Mouse (Mus musculus) lung, embryonic 16.5 days (tissue): ENCODE measurements around the gene Zbtb2. TPM values are rescaled to one million over a fixed set of nuclear protein-coding genes. Genes with fewer than 3 reads are reported as not detected.
A peak's percentile ranks its signal among the peaks of the same experiment; 100 is the strongest.

ENCODE experiments used
- ATAC-seq: fragments of 200-750 bp; cut with Nextera tagmentation; 2 replicates; pipeline ENCODE4 v1.8.0; 2017; ENCODE audit warnings: low read depth, mild to moderate bottlenecking, moderate library complexity
- H3K27ac ChIP-seq: fragments of 300-500 bp; sonication (generic); 2 replicates; pipeline ENCODE4 v1.5.1; 2014; ENCODE audit warnings: mild to moderate bottlenecking, control low read depth, low read length
- H3K27me3 ChIP-seq: fragments of 300-500 bp; sonication (generic); 2 replicates; pipeline ENCODE4 v1.6.1; 2014; ENCODE audit warnings: low read depth, low read length, mixed read lengths; ENCODE audit not compliant: control insufficient read depth, insufficient read depth
- H3K36me3 ChIP-seq: fragments of 300-500 bp; sonication (generic); 2 replicates; pipeline ENCODE4 v1.6.1; 2014; ENCODE audit warnings: low read length; ENCODE audit not compliant: control insufficient read depth, insufficient read depth
- H3K4me1 ChIP-seq: fragments of 300-500 bp; sonication (generic); replicated peaks from 2 replicates; pipeline ENCODE4 v1.6.1; 2014; ENCODE audit warnings: low read length, mixed read lengths; ENCODE audit not compliant: control insufficient read depth, insufficient read depth
- H3K4me2 ChIP-seq: fragments of 300-500 bp; sonication (generic); 2 replicates; pipeline ENCODE4 v1.6.1; 2014; ENCODE audit warnings: low read depth, low read length, control low read depth
- H3K4me3 ChIP-seq: fragments of 300-500 bp; sonication (generic); 2 replicates; pipeline ENCODE4 v1.5.1; 2014; ENCODE audit warnings: mild to moderate bottlenecking, low read length, control low read depth
- H3K9ac ChIP-seq: fragments of 300-500 bp; sonication (generic); 2 replicates; pipeline ENCODE4 v1.6.1; 2014; ENCODE audit warnings: low read length, control low read depth
- H3K9me3 ChIP-seq: fragments of 300-500 bp; sonication (generic); 2 replicates; pipeline ENCODE4 v1.6.1; 2016; ENCODE audit warnings: low read length; ENCODE audit not compliant: control insufficient read depth
- WGBS: fragments of 180-500 bp; shearing (Covaris S2); extraction: QIAGEN DNeasy Blood & Tissue Kit; methylation state at CpG from one replicate; pipeline ENCODE4 v1.1.7; 2014; 5-methylcytosine and 5-hydroxymethylcytosine counted together
- polyA plus RNA-seq: library from polyadenylated mRNA; unstranded; fragments of >200 nt; fragmentation: Nextera tagmentation; extraction: Ambion mirVana; gene quantifications from 2 replicates; pipeline ENCODE4 v1.2.1, GENCODE M21; 2015

Zbtb2 gene
- polyA plus RNA-seq, 1 experiment from 2014 or later: 16.4 TPM

DNA sequence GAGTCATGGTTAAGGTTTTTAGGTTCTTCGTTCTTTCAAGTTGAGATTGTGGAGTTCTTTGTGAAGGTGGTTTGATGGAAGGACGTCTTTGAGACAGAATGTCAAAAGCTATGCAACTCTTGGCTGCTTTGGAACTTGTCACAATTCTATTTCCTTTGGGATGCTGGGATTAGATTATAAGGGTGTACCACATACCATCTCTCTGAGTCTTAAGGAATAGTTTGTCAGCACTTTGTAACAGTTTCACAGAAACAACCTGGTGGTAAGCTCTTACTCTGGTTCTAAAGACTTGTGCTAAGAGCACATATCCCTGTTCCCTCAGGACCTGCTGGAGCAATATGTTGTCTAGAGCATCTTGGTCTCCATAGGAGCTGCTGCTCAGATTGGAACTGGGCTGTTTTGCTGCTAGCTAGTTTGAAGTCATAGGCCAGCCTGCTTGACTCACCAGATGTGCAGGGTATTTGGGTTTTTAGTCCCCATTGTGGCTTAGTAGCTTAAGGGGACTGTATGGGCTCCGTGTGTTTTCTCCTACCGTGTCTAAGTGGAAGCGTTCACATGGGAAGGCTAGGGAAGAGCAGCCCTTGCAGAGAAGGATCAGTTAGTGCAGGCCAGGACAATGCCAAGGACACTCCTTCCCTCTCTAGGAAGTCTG, 1.7 kb upstream of the Zbtb2 start:
- Histone ChIP-seq H3K27ac (no peak overlapping the region), H3K4me1 (peaks cover 29% of the 10 kb centered on the region), H3K9ac (peak overlapping the region; percentile 93), H3K9me3 (no peaks in the 10 kb centered on the region), H3K4me2 (peak overlapping the region; percentile 64), H3K36me3 (peaks cover 10% of the 10 kb centered on the region), H3K27me3 (no peaks in the 10 kb centered on the region), H3K4me3 (peak overlapping the region; percentile 79)
- 46% methylated on average over 5 of the region's 5 CpGs for WGBS
- no peak for ATAC-seq

DNA sequence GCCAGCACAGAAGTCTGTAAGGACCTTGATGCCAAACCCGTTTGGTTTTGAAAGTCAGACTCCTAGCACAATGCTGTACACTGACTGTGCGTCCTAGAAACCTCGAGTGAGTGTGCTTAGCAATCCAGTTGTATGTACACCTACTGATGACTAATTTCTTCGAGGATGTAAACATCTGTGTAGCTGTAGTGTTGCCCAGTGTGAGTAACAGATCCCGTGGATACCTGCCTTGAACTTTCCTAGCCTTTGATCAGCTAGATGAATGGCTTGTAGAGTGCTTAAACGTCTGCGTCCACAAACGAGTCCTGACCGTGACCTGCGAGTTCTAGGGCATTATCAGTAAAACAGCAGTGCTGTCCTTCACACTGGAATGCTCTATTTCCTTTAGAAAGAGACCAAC, 1.1 kb upstream of the Zbtb2 start:
- Histone ChIP-seq H3K4me1 (peaks cover 29% of the 10 kb centered on the region), H3K27me3 (no peaks in the 10 kb centered on the region), H3K4me3 (peak overlapping the region; percentile 79), H3K4me2 (peak overlapping the region; percentile 64), H3K27ac (no peak overlapping the region), H3K36me3 (peaks cover 8% of the 10 kb centered on the region), H3K9me3 (no peaks in the 10 kb centered on the region), H3K9ac (peak overlapping the region; percentile 93)
- 5% methylated on average over 10 of the region's 10 CpGs for WGBS
- ATAC-seq: no peak

DNA sequence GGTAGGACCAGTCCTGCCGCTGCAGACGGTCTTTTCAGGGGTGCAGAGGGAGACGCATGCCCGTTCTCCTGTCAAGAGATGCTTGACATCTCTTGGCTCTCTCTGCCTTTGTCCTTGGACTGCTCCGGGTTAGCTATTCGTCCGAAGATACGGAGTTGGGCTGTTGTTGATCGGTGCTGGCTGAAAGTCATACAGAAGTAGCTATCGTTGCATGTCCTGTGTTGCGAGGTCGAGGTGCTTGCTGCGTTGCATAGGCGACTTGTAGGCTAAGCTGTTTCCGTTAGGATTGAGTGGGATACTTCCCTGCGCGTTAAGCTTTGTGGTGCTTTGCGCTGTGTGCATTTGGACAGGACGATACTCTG, 457 bp upstream of the Zbtb2 start:
- Histone ChIP-seq H3K27ac (peak overlapping the region; percentile 99), H3K36me3 (peaks cover 8% of the 10 kb centered on the region), H3K27me3 (no peaks in the 10 kb centered on the region), H3K4me2 (peak overlapping the region; percentile 64), H3K4me1 (peaks cover 29% of the 10 kb centered on the region), H3K9ac (peak overlapping the region; percentile 93), H3K9me3 (no peaks in the 10 kb centered on the region), H3K4me3 (peak overlapping the region; percentile 79)
- WGBS: under 1% methylated on average over 19 of the region's 19 CpGs
- ATAC-seq: no peak

DNA sequence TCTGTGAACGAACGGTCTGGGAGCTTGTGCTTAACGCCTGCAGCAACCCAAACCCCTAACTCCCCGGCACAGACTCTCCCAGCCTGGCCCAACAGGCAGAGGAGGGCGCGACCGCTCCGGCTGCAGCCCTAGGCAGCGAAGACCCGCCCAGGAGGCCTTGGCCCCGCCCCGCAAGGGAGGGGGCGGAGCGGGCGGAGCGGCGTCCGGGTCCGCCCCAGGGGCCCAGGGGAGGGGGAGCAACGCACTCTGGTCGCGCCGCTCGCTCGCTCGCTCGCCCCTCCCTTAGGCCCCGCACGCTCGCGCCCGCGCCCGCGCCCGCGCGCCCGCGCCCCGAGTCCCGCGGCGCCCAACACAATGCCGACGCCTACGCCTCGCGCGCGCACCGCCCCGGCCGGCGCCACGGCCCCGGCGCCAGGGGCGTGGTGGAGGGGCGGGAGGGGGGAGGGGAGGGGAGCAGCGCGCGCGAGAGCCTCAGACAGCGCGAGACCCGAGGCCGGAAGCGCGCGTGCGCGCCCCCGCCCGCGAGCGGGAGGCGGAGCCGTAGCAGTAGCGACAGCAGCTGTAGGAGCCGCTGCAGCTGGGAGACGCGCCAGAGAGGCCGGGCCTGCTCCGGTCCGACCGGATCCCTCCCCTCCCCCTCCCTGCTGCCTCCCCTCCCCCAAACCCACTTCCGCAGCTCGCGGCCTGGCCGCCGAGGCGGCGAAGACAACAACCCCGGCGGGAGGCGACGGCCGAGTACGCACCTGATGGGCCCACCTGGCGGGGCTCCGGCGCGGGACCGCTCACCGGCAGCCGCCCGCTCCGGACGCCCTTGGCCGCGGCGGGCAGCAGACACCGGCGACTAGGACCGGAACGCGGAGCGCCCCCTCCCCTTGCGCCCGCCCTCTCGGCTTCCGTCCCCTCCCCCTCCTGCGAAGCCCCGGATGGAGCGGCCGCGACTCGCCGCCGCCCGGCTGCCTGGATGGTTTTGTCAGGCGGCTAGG, 1.0 kb downstream of the Zbtb2 start:
- peak; percentile 93 for ATAC-seq
- Histone ChIP-seq H3K4me1 (peaks cover 31% of the 10 kb centered on the region), H3K9me3 (no peaks in the 10 kb centered on the region), H3K4me2 (peak overlapping the region; percentile 74), H3K36me3 (no peaks in the 10 kb centered on the region), H3K27ac (peak overlapping the region; percentile 99), H3K4me3 (peak overlapping the region; percentile 79), H3K27me3 (no peaks in the 10 kb centered on the region), H3K9ac (peak overlapping the region; percentile 93)
- WGBS: under 1% methylated on average over 42 of the region's 133 CpGs

DNA sequence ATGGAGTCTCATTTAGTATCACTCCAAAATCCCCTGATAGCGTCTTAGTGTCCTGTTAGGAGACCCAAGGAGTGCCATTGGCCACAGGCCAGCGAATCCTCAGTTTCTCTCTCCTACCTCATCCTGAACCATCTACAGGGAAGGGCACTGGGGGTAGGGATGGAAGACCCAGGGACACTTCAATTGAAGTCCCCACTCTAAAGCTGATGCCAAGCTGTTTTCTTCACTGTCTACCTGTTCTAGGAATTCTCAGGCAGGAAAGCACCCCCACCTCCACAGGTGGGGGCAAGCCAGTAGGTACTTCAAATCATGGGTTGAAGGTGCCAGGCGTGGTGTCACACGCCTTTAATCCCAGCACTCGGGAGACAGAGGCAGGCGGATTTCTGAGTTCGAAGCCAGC, 3.7 kb downstream of the Zbtb2 start:
- Histone ChIP-seq H3K4me2 (no peak overlapping the region), H3K4me1 (peaks cover 9% of the 10 kb centered on the region), H3K9me3 (no peaks in the 10 kb centered on the region), H3K9ac (no peak overlapping the region), H3K27ac (no peak overlapping the region), H3K27me3 (no peaks in the 10 kb centered on the region), H3K36me3 (no peaks in the 10 kb centered on the region), H3K4me3 (no peak overlapping the region)
- no peak for ATAC-seq
- 89% methylated on average over 7 of the region's 7 CpGs for WGBS

DNA sequence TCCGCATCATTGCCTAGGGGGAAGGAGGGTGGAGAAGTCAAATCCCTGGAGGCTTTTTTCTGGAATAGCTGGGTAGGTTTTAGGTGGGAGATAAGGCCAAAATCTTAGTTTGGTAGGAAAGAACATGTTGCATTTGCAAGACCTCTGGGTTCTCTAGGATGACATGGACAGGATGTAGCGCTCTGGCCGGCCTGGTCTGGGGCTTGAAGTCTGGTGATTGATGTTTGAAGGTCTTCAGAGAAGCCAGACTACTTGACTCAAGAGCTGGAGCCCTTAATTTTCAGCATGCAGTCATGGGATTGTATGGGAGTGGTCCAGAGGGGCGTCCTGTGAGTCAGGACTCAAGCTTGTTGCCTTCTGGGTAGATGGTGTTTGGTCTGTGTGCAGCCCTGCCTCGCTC, 7.2 kb downstream of the Zbtb2 start:
- Histone ChIP-seq H3K27me3 (no peaks in the 10 kb centered on the region), H3K9ac (no peak overlapping the region), H3K4me2 (no peak overlapping the region), H3K4me3 (no peak overlapping the region), H3K4me1 (peaks cover 5% of the 10 kb centered on the region; the same call in 1 of the 2 replicates), H3K9me3 (no peaks in the 10 kb centered on the region), H3K36me3 (no peaks in the 10 kb centered on the region), H3K27ac (no peak overlapping the region)
- ATAC-seq: no peak
- 75% methylated on average over 5 of the region's 5 CpGs for WGBS

DNA sequence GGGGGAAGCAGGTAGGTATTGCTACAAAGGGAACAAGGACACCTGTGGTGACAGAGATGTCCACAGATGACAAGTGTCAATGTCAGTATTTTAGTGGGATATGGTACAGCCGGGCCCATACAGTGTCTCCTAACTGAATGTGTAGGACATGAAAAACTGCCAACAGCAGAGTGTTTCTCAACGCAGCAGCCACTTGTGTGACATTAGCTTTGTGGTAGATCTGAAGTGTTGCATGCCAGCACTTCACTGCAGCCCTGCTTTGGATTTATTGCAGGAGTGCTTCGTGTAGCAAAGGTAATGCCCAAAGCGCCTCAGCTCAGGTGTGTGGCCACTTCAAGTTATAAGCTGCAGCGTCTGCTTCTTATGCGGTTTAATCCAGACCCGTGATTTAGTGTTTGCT, 11.0 kb downstream of the Zbtb2 start:
- WGBS: 59% methylated on average over 7 of the region's 7 CpGs
- H3K27ac ChIP-seq: peak overlapping the region; percentile 44; the same call in 1 of the 2 replicates

DNA sequence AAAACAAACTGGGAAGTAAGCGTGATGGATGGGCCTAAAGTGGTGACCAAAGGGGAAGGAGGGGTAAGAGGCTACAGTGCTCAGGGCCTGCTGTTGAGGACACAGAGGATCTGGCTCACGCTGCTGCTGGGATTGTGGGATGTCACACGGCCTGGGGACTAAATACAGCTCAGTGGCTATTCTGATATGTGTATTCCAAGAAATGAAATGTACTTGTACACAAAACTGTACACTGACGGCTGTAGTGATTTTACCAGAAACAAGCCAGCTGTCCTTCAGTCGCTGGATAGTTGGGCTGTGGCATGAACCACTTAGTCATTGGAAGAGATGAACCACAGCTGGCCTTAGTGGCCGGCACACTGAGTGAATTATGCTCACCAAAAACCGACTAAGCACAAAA, 11.4 kb downstream of the Zbtb2 start:
- Histone ChIP-seq H3K36me3 (0 out of 2 replicates have a peak, but pooled peaks cover 4% of the 10 kb centered on the region), H3K27ac (peak overlapping the region; percentile 40), H3K4me1 (peaks cover 2% of the 10 kb centered on the region; the same call in 1 of the 2 replicates), H3K4me2 (no peak overlapping the region), H3K9ac (no peak overlapping the region), H3K27me3 (no peaks in the 10 kb centered on the region), H3K9me3 (no peaks in the 10 kb centered on the region), H3K4me3 (no peak overlapping the region)
- 42% methylated on average over 7 of the region's 7 CpGs for WGBS
- peak; percentile 82 for ATAC-seq

More for the DNA sequence above, 11.0 kb downstream of the Zbtb2 start:
- Histone ChIP-seq H3K9ac (no peak overlapping the region), H3K9me3 (no peaks in the 10 kb centered on the region), H3K4me2 (no peak overlapping the region), H3K4me3 (no peak overlapping the region), H3K36me3 (0 out of 2 replicates have a peak, but pooled peaks cover 4% of the 10 kb centered on the region), H3K27me3 (no peaks in the 10 kb centered on the region), H3K4me1 (peaks cover 2% of the 10 kb centered on the region; the same call in 1 of the 2 replicates)
- ATAC-seq: peak; percentile 49; the same call in 1 of the 2 replicates

DNA sequence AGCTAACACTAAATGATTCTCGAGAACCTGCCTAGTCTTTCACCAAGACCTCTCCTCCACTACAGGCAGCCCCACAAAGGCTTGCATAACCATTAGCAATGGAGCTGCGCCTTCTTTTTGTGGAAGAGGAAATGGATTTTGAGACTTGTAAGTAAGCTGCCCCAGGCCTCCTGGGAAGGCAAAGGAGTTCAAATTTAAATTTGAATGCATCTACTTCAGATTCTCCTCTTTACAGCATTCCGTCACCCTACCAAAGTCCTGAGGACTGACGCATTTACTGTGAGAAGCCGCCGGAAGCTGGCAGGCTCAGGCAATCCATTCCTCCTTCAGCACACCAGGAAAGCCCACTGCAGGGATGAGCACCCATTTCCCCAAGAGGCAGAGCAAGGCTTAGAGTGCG, 12.6 kb downstream of the Zbtb2 start:
- Histone ChIP-seq H3K9ac (no peak overlapping the region), H3K9me3 (no peaks in the 10 kb centered on the region), H3K36me3 (0 out of 2 replicates have a peak, but pooled peaks cover 4% of the 10 kb centered on the region), H3K4me3 (no peak overlapping the region), H3K4me2 (no peak overlapping the region), H3K27me3 (no peaks in the 10 kb centered on the region), H3K27ac (no peak overlapping the region), H3K4me1 (peaks cover 2% of the 10 kb centered on the region; the same call in 1 of the 2 replicates)
- 72% methylated on average over 7 of the region's 7 CpGs for WGBS
- ATAC-seq: no peak
